15 mouse cellular contexts compared by ENCODE assay signal in the genomic region with DNA sequence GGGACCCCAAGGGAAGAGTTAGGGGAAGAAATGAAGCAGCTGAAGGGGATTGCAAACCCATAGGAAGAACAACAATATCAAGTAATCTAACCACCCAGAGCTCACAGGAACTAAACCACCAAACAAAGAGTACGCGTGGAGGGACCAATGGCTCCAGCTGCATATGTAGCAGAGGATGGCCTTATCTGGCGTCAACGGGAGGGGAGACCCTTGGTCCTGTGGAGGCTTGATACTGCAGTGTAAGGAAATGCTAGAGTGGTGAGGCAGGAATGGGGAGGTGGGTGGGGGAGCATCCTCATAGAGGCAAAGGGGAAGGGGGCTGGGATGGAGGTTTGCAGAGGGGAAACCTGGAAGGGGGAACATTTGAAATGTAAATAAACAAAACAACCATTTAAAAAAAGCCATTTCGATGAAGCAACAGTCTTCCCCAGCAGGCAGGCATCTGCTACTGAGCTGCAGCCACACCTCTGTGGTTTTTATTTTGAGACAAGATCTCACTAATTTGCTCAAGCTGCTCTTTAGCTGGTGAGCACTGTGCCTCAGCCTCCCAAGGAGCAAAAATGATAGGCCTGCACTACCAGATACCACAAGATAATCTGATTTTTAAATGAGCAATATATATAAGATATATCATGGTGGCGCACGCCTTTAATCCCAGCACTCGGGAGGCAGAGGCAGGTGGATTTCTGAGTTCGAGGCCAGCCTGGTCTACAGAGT.
"Had no signal": no experiment of that assay in that cellular context is flagged by ENCODE, and none has a peak within 500 bp of the region (broad histone marks: within the 10 kb centered on the region; RNA-seq: fewer than 3 reads in every experiment).

No protein-coding gene starts in this region.

- DNase-seq: lung, adult 18-20 months; lung, embryonic 14.5 days; lung, postnatal 10 days; lung, postnatal 4 days; right cerebral cortex, postnatal 14 days; thymus, adult 18-20 months; thymus, postnatal 14 days; thymus, postnatal 36 days had no signal

- H3K9me3 ChIP-seq: liver, embryonic 15.5 days; midbrain, embryonic 10.5 days; midbrain, embryonic 12.5 days; midbrain, embryonic 15.5 days; neural tube, embryonic 12.5 days; stomach, embryonic 15.5 days had no signal

- H3K9ac ChIP-seq: liver, embryonic 15.5 days; lung, embryonic 14.5 days; midbrain, embryonic 12.5 days; midbrain, embryonic 15.5 days; neural tube, embryonic 12.5 days; stomach, embryonic 15.5 days had no signal

- H3K27ac ChIP-seq: liver, embryonic 15.5 days; midbrain, embryonic 10.5 days; midbrain, embryonic 12.5 days; midbrain, embryonic 15.5 days; neural tube, embryonic 12.5 days; stomach, embryonic 15.5 days; stomach, postnatal 0 days had no signal

- H3K36me3 ChIP-seq: liver, embryonic 15.5 days; midbrain, embryonic 15.5 days; neural tube, embryonic 12.5 days; stomach, embryonic 15.5 days had no signal

- ATAC-seq: midbrain, embryonic 15.5 days had no signal

- H3K4me1 ChIP-seq: liver, embryonic 15.5 days; midbrain, embryonic 10.5 days; midbrain, embryonic 12.5 days; midbrain, embryonic 15.5 days; neural tube, embryonic 12.5 days; stomach, embryonic 15.5 days had no signal

- H3K4me2 ChIP-seq: liver, embryonic 15.5 days; lung, embryonic 14.5 days; midbrain, embryonic 12.5 days; midbrain, embryonic 15.5 days; neural tube, embryonic 12.5 days; stomach, embryonic 15.5 days had no signal

- H3K27me3 ChIP-seq: liver, embryonic 15.5 days; midbrain, embryonic 12.5 days; midbrain, embryonic 15.5 days; neural tube, embryonic 12.5 days; stomach, embryonic 15.5 days had no signal

- H3K4me3 ChIP-seq: liver, embryonic 15.5 days; midbrain, embryonic 10.5 days; midbrain, embryonic 12.5 days; midbrain, embryonic 15.5 days; neural tube, embryonic 12.5 days; stomach, embryonic 15.5 days had no signal
